Mouse (Mus musculus) neutrophil, adult 59 days (primary cell): Measurements from ENCODE around the gene Nek9. TPM values are rescaled to one million over a fixed set of nuclear protein-coding genes. Genes with fewer than 3 reads are reported as not detected.

Experiments used
- total RNA-seq, 2 experiments: library from RNA; stranded (reverse); gene quantifications; 1 replicate in 1 of 2; 2 replicates in 1 of 2; pipeline ENCODE4 v1.2.4; 2023

Nek9 gene
- total RNA-seq: 10 to 100 TPM; 52.6 to 54.0 TPM

DNA sequence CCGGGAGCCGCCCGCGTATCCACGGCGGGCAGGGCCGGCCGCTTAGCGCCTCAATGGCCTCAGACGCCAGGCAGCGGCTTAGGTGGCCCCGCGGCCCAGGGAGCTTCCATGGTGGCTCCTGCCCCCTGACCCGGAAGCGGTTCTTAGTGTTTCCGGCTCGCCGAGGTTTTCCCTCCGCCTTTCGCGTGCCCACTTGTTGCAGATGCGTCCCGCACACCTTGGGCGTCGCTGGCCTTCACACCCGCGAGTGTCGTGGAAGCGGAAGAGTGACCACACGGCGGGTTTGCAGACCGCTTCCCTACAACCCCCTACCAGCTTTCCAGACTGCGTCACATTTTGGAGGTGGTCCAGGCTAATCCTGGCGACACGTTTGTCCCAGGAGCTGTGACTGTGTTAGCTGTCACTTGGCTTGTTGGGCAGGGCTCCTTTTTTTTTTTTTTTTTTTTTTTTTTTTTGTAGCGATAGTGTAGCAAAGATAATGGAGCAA, at the start of gene Nek9:
Nek9 (minus strand) TSS at position 120 of the 487 bp plus-strand sequence.

DNA sequence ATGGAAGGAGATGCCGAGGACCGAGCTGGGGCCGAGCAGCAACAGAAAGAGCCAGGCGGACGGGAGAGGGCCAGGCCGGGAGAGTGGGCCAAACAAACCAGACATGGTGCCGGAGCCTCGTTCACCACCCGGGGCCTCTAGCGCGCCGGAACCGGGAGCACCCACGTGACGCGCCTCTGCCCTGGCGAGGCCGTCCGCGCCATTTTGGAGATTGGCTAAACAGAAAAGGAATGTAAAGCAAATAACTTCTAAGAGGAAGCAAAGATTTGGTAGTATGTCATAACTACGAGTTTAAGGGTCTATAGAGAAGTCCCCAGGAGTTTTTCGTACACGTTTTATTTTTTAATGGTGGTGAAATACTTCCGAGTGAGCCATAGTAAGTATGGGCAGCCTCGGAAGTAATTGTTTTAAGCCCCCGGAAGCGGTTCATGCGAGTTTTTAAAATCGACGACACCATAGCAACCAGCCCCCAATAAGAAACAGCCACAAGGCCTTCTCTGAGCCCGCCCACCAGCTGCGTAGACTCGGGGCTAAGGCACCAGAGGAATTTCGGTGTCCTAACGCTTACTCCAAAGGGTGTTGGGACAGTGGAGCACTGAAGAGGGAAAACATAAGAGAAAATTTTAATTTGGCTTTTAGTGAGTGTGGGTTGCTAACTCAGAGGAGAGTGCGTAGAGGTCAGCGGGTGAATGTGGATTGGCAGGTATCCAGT, 35.6 kb upstream of the Nek9 start, which contains the start of gene Tmed10:
Tmed10 (minus strand) TSS at position 287 of the 712 bp plus-strand sequence.

DNA sequence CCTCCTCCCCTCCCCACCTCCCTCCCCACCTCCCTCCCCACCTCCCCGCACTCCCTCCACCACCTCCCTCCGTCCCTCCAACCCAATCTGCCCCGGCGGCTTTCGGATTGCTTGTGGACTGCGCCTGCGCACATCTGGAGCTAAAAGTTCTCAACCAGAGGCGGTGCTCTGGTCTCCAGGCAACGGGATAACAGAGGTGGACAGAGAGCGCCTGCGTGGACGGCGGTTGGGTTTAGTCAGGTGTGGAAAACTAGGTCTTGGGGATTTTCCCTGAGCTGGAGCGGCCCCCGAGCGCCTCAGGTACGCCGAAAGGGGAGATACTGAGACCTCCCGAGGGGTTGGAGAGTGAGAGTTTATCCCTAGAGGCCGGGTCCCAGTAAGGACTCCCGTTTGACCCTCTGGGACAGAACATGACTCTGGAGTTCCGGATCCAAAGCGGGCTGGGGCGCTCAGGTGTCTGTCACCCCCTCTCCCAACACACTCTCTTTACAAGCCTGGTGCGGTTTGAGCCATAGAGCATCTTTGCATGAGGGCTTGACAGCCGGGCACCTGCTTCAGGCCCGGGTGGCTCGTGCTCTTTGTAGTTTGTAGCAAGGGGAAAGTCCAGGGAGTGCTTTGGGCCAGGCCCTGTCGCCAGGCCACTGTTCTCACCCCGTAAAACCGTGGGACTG, 50.5 kb downstream of the Nek9 start, which contains the start of gene Zc2hc1c:
Zc2hc1c (plus strand) TSS at position 106 of the 671 bp plus-strand sequence.

DNA sequence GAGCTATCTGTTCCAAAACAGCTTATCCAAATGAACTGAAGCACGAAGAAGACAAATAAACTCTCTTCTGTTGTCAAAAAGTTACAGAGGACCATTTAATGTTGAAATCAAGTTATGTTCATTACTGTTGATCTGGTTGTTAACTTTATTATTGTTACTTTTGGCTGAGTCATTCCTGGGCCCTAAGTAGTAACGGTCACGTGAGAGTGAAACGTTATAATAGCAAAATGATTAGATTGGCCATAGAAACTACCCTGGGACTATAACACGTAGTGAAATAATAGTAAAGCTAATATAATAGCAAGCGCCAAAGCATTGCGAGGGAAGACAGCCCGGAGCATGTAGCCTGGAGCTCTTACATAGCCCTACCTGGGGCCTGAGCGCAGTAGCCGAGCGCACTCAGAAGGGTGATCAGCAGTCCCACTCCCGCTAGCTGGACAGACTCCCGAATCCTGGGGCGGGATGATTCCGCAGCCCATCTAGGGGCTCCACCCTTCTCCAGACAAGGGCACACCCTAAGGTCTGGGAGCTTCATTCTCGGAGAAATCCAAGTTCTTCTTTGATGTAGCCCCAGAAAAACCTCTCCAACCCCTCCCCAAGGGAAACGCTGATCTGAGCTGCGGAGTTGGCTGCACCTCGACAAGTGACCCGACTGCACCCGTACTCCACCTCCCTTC, 51.2 kb downstream of the Nek9 start, which contains the start of gene Acyp1:
Acyp1 (minus strand) TSS at position 630 of the 677 bp plus-strand sequence.

DNA sequence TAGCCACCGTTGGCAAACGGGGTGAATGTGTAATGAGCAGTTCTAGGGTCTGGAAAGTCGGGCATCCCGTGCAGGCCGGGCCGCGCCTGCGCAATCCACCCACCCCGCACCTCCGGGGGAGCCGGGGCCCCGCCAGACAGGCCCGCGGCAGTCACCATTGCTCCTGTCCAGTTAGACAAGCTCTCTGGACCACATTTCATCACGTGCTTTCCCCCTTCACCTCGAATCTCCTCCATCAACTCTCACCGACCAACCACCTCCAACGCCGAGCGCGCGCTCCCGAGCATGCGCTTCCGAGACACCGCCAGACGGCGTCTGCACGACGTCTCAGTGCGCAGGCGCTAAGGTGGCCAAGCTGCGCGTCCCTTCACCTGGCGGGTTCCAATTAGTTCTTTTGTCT, 68.8 kb downstream of the Nek9 start, which contains the start of gene Mlh3:
Mlh3 (minus strand) TSS at position 281 of the 400 bp plus-strand sequence.

Other genes starting within 250 kb of the Nek9 start
- gene Prox2, start 228.6 kb downstream of the Nek9 start, total RNA-seq: 1 to 10 TPM; 4.4 to 5.6 TPM
- 100 to 1,000 TPM; 332 to 336 TPM for gene Dlst, start 228.5 kb downstream of the Nek9 start, total RNA-seq
- gene Rps6kl1, start 188.1 kb downstream of the Nek9 start, total RNA-seq: under 1 TPM in 1 of 2 experiments, not detected in 1; 0.13 TPM
- gene Pgf, start 161.6 kb downstream of the Nek9 start, total RNA-seq: not detected
- gene Eif2b2, start 119.9 kb downstream of the Nek9 start, total RNA-seq: 10 to 100 TPM; 71.6 to 83.0 TPM
- gene Mlh3, start 68.8 kb downstream of the Nek9 start, total RNA-seq: 1 to 10 TPM; 4.5 to 5.2 TPM
- 10 to 100 TPM; 13.1 to 15.8 TPM for gene Acyp1, start 50.9 kb downstream of the Nek9 start, total RNA-seq
- gene Zc2hc1c, start 50.8 kb downstream of the Nek9 start, total RNA-seq: not detected
- gene Tmed10, start 35.5 kb upstream of the Nek9 start, total RNA-seq: 100 to 1,000 TPM; 194 to 208 TPM
- 1,000 to 10,000 TPM; 2,787 to 3,963 TPM for gene Fos, start 134.5 kb upstream of the Nek9 start, total RNA-seq